Mouse (Mus musculus) lung, postnatal 0 days (tissue): Measurements from ENCODE around the gene Dysf.

Experiments used
- CTCF ChIP-seq: IDR thresholded peaks from 2 replicates; pipeline ENCODE4 v1.5.1; 2016; ENCODE audit warnings: antibody characterized with exemption, mild to moderate bottlenecking
- EP300 ChIP-seq: IDR thresholded peaks from 2 replicates; pipeline ENCODE4 v1.6.1; 2016; ENCODE audit warnings: antibody characterized with exemption, mild to moderate bottlenecking, control low read depth

GRCm38 (mm10) chr6:84135709-84136108 is 127.3 kb downstream of the Dysf start:
- TF ChIP-seq CTCF (no peak), EP300 (no peak)
